Mouse (Mus musculus) mouse trophoblast stem cell (cell line): ENCODE data around the gene Cfap65.

Source experiments
- in situ Hi-C, 2 experiments: fragments of 300-500 bp; cut with MseI, MboI; formaldehyde crosslinking; loops; 2 replicates in 1 of 2; 3 replicates in 1 of 2; pipeline ENCODE4 v1.15.1; 2025

Gene Cfap65

GRCm38 (mm10) chr1:74882828-74883227, 52.6 kb downstream of the Cfap65 start:
- in situ Hi-C loops, result no loop called here

- in situ Hi-C loops, result no loop called here
Measured at GRCm38 (mm10) chr1:74882055-74882734, 53.2 kb downstream of the Cfap65 start.

DNA sequence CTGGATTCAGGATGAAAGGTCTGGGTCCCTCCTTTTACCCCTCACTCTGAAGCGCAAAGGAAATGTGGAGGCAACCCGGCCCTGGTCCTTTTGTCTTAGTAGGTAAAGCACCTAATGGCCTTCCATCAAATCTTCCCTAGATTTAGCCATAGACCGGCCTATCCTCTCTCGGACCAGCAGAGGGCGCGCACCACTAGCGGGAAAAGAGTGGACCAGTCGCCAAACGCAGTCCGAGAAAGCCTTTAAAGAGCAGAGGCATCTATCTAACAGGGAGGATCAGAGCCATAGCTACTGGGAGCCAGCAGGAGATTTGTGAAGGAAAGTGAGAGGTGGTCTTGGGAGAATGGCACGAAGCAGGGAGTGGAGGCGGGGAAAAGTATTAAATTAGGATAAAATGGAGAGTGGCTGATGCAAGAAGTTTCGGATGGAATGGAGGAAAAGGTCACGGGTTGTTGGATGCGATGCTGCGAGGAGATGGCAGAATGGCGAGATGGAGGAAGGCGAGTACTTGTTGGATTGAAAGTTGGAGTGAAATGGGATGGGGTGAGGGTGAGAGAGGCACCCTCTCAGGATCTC, 54.5 kb downstream of the Cfap65 start:
- in situ Hi-C loops, result no loop called here

DNA sequence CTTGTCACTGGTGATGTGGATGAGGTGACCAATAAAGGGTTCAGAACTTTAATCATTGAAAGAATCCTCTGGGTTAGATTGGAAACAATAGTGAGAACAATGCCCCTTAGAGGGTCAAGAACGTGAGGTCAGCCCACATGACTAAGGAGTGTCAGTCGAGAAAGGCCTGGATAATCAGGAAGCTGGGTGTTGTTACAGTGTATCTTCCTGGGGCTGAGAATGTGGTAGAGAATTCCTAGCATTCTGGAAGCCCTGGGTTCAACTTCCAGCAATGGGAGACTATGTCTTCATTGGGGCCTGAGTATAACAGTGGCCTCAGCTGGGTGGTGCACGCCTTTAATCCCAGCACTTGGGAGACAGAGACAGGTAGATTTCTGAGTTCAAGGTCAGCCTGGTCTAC, 58.2 kb downstream of the Cfap65 start:
- in situ Hi-C loops, result no loop called here

- in situ Hi-C loops, result no loop called here
Measured at GRCm38 (mm10) chr1:74872218-74872617, 63.2 kb downstream of the Cfap65 start.

GRCm38 (mm10) chr1:74861783-74862182, 73.6 kb downstream of the Cfap65 start:
- in situ Hi-C loops, result no loop called here

GRCm38 (mm10) chr1:74859223-74859984, 76.0 kb downstream of the Cfap65 start:
- in situ Hi-C loops, result no loop called here

DNA sequence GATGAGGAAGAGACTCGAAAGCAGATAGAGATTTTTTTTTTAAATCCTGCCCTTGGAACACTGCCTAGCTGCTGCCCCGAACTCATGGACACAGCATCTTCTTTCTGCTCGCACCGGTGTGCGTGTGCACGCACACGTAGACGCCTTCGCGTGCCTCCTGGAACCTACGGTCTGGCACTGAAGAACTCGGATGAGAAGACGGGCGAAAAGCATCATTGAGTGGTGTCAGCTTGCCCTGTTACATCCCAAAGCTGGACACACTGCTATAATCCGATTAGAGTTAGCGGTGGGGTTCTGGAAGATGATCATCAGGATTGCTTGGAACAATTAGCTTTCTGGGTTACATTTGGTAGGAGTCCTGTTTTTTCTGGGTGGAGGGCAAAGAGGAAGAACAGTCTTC, 76.6 kb downstream of the Cfap65 start:
- in situ Hi-C loops, result no loop called here

DNA sequence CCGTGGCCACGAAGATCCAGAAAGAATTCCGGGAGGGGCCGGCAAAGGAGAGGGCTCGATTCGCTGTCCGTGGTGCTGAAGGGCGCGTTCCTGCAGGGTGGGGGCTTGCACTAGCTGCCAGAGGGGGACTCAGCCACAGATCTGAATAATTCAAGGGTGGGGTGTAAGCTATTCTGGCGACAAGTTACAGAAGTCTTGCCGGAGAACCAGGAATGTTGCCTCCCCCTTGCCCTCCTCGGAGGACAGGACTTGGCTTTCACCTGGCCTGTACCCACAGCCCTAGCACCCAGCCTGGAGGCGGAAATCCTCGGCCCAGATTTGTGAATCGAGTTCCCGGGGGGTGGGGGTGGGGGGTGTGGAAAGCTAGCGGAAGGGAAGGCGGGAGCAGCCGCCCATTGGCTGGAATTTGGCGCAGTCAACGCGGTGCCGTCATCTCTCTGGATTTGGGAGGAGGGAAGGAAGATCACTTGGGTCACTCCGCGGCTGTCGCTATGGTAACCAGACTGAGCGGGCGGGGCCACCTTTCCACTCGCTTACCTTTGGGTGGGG, 77.2 kb downstream of the Cfap65 start:
- in situ Hi-C loops, result no loop called here

DNA sequence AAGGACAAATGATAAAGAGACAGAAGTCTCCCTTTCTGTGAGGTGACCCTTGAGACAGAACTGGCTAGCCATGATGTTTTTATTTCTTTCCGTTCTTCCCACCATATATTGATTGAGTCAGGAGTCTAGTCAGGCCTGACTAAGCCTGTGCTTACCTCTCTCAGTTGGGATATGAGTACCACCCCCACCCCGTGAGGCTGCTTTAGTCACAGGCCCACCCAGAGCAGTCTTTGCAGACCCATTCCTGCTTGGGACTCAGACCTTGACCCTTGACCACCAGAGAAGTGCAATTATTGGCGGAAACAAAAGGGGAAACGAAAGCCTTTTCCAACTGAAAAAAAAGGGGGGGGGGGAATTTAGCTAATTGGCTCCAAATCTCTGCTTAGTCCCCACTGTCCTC, 77.7 kb downstream of the Cfap65 start:
- in situ Hi-C loops, result no loop called here

- in situ Hi-C loops, result no loop called here
Measured at GRCm38 (mm10) chr1:74857201-74857600, 78.2 kb downstream of the Cfap65 start.

DNA sequence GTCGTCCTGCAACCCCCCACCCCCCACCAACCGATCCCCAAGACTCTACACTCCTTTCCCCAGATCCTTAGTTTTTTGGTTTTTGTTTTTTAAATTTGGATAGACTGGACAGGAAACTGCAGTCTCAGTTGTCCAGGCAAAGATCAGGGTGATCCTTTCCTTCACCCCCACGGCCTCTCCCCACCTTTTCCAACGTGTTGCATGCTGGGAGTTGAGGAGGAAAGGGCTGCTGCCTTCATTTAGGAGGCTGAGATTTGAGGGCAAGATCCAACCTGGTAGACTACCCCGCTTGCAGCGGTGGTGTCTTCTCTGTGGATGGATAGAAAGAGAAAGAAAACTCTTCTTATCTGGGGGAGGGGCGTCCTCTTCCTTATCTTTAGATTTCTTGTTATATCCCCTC, 78.6 kb downstream of the Cfap65 start:
- in situ Hi-C loops, result no loop called here

DNA sequence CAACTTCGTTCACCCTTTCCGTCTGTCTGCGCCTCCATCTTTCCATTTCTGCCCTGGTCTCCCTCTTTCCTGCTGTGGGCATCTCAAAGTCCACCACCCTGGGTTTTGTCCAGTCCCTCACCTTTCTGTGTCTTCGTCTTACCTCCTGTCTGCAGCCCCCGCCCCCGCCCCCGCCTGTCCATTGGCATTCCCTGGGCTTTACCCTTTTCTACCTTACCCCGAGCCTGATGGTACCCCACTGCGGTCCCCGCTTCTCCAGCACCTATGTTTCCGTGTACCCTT, 79.0 kb downstream of the Cfap65 start:
- in situ Hi-C loops, result no loop called here

DNA sequence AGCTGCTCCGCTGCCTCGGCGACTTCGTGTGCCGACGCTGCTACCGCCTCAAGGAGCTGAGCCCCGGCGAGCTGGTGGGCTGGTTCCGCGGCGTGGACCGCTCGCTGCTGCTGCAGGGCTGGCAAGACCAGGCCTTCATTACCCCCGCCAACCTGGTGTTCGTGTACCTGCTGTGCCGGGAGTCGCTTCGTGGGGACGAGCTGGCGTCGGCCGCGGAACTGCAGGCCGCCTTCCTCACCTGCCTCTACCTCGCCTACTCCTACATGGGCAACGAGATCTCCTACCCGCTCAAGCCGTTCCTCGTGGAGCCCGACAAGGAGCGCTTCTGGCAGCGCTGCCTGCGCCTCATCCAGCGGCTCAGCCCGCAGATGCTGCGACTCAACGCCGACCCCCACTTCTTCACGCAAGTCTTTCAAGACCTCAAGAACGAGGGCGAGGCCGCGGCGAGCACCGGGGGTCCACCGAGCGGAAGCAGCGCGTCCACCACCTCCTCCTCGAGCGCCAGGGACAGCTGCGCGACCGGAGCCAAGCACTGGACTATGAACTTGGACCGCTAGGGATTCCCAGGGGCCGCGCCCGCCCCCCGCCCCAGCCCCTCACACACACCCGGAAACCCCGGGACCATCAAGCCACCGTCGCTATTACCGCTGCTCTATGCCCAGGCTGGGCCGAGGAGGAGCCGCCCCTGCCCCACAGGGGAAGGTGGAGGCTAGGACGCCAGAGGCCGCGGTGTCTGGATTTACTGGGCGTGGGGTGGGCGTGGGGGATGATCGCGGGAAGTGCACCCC, 79.6 kb downstream of the Cfap65 start:
- in situ Hi-C loops, result no loop called here

GRCm38 (mm10) chr1:74855156-74855555, 80.2 kb downstream of the Cfap65 start:
- in situ Hi-C loops, result no loop called here

- in situ Hi-C loops, result no loop called here
Measured at GRCm38 (mm10) chr1:74854306-74855056, 80.9 kb downstream of the Cfap65 start, which contains the start of gene Cdk5r2. Gene Cdk5r2, plus strand, starts transcription at chr1:74854934.
